Mouse (Mus musculus) lung, postnatal 10 days (tissue): ENCODE measurements around the gene Zfp281.

Experiments
- DNase-seq: peaks from one replicate; pipeline ENCODE4 v3.0.0; 2021

The Zfp281 gene

GRCm38 (mm10) chr1:136659337-136659736 lies 34.6 kb downstream of the Zfp281 start:
- no peak for DNase-seq

- DNase-seq = no peak
Measured at GRCm38 (mm10) chr1:136659917-136660316, 35.2 kb downstream of the Zfp281 start.

GRCm38 (mm10) chr1:136661511-136661910 lies 36.8 kb downstream of the Zfp281 start:
- DNase-seq = no peak

DNA sequence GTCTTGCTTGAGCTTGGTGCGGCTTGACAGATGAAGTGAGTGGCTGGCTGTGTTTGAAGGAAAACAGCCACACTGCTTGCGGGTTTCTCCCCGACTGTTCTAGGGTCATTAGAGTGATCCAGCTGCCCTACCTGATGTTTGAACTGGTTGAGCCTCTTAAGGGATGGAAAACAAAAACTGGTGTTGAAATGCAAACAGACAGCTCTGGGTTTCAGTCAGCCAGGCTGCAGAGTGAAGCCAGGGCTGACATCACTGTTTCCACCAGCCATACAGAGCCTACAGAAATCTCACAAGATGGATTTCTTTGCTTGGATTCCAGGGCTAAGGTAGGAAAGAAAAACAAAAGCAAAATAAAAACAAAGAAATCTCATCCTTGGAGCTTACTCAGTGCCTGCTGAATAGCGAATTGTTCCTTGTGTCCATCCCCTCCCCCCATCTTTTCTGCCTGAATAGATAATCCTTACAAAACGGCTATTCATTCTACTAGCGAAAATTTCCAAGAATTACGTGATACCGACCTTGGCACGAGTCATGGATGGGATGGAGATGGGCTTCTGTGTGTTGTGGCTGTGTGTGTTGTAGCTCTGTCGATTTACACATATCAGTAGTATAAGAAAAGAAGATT lies 37.4 kb downstream of the Zfp281 start:
- no peak for DNase-seq

- DNase-seq = no peak
Measured at GRCm38 (mm10) chr1:136664921-136665582, 40.4 kb downstream of the Zfp281 start.

GRCm38 (mm10) chr1:136666513-136666912 lies 41.8 kb downstream of the Zfp281 start:
- DNase-seq = no peak

GRCm38 (mm10) chr1:136669926-136670325 lies 45.2 kb downstream of the Zfp281 start:
- no peak for DNase-seq

- DNase-seq = no peak
Measured at GRCm38 (mm10) chr1:136670421-136670820, 45.7 kb downstream of the Zfp281 start.

- DNase-seq = no peak
Measured at GRCm38 (mm10) chr1:136671767-136672434, 47.2 kb downstream of the Zfp281 start.

DNA sequence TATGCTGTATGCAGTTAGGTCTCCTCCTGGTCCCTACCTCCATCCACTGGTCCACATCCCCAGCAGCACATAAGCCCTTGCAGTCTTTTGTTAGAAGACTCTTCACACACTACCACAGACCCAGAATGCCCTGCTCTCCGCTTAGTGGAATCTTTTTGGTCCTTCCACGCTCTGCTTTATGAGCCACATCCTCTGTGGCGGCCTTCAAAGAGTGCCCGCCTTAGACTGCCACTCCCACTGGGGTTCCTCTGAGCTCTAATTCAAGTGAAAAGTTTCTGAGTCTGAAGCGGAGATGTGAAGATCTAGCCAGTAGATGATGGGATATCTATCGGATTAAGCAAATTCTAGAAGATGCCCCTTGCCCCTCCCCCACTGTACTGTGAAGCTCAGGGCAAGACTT lies 47.9 kb downstream of the Zfp281 start:
- DNase-seq = no peak

DNA sequence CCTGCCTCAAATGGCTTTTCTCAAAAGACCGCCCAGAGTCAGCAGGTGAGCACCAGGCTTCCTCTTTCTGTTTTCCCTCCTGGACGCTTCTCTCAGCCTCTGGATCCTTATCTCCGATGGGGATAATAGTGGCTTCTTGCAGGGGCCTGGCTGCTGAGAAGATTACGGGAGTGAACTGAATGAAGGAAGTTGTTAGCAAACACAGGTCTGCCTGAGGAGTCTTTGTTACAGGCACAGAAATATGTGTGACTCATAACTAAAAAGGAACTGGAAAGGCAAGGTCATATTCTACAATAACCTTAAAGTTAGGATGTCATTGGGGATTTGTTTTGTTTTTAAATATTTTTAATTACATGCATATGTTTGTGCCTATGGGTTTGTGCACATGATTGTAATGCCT lies 48.6 kb downstream of the Zfp281 start:
- DNase-seq = no peak

GRCm38 (mm10) chr1:136674548-136675455 lies 50.1 kb downstream of the Zfp281 start:
- no peak for DNase-seq

GRCm38 (mm10) chr1:136675736-136676444 lies 51.2 kb downstream of the Zfp281 start:
- no peak for DNase-seq

DNA sequence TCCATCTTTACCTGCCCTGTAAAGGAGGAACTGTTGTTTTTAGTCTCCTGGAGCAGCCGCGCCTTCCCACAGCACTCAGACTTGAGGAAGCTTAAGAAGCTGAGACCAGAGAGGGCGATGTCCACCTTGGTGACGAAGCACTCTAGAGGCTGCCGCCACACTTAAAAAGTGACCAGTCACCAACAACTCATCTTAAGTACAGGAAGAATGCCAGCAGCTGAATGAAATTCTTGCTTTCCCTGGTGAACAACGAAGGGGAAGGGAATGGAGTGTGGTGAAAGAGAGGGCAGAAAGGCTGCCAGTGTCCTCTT lies 51.7 kb downstream of the Zfp281 start:
- peak; percentile 46 for DNase-seq

DNA sequence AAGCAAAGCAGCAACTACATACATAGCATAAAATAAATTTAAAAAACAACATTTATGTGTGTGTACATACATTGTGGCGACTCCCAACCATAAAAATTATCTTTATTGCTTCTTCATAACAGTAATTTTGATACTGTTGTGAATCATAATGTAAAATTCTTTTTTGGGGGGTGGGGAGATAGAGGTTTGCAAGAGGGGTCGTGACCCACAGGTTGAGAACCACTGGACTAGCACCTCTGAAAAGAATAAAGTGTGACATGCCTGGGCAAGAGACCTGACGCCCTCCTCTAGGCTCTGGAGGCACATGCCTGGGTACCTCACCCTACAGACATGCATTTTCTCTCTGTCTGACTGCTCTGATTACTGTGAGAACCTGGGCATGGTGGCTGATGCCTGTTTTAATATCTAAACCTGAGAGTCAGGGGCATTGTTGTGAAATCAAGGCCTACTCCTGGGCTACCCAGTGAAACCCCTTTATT lies 53.2 kb downstream of the Zfp281 start:
- no peak for DNase-seq

GRCm38 (mm10) chr1:136678836-136679235 lies 54.1 kb downstream of the Zfp281 start:
- DNase-seq = no peak
